ENCODE assay signal across 9 mouse cellular contexts in genomic region chr7:26779799-26780416, GRCm38 (mm10). TPM values are rescaled to one million over a fixed set of nuclear protein-coding genes. Genes with fewer than 3 reads are reported as not detected.
DNase-seq lines count a peak whose midpoint lies in the region; ATAC-seq and TF ChIP-seq lines count a peak whose summit lies in the region.
"Had no signal": no experiment of that assay in that cellular context is flagged by ENCODE, and none has a peak within 500 bp of the region (broad histone marks: within the 10 kb centered on the region; RNA-seq: fewer than 3 reads in every experiment).

No protein-coding gene starts in this region.

- H3K27ac ChIP-seq in heart, embryonic 16.5 days (ENCODE audit: low read length) = no peak overlapping the region
- no peak overlapping the region for H3K27ac ChIP-seq in MEL (ENCODE audit: control insufficient read depth, low read depth, low read length)
- H3K27ac ChIP-seq in forebrain, postnatal 0 days (ENCODE audit: low read depth, low read length) = no peak overlapping the region
- H3K27ac ChIP-seq in midbrain, embryonic 15.5 days = 0 out of 2 replicates have a peak overlapping the region, but pooled peaks have one; percentile 25
- H3K27ac ChIP-seq in kidney, adult 2 months (ENCODE audit: insufficient read depth, low read depth, low read length) = no peak overlapping the region

- no peaks in the 10 kb centered on the region for H3K36me3 ChIP-seq in heart, embryonic 16.5 days (ENCODE audit: control insufficient read depth, insufficient read depth)
- no peaks in the 10 kb centered on the region for H3K36me3 ChIP-seq in MEL (ENCODE audit: control insufficient read depth in 1 of 2, insufficient read depth in 2 of 2, low read length in 2 of 2)
- H3K36me3 ChIP-seq in forebrain, postnatal 0 days (ENCODE audit: insufficient read depth) = no peaks in the 10 kb centered on the region
- H3K36me3 ChIP-seq in midbrain, embryonic 15.5 days (replicated peaks) = no peaks in the 10 kb centered on the region
- no peaks in the 10 kb centered on the region for H3K36me3 ChIP-seq in kidney, adult 2 months (ENCODE audit: control insufficient read depth, insufficient read depth, low read length)

- 84% methylated on average over 5 of the region's 5 CpGs for WGBS in heart, embryonic 16.5 days
- WGBS in forebrain, postnatal 0 days = 78% methylated on average over 5 of the region's 5 CpGs
- WGBS in midbrain, embryonic 15.5 days = 77% methylated on average over 5 of the region's 5 CpGs
- WGBS in kidney, adult 2 months = 80% methylated on average over 5 of the region's 5 CpGs

- no peaks in the 10 kb centered on the region for H3K4me1 ChIP-seq in heart, embryonic 16.5 days (ENCODE audit: control insufficient read depth, insufficient read depth, low read length)
- no peaks in the 10 kb centered on the region for H3K4me1 ChIP-seq in MEL (ENCODE audit: control insufficient read depth in 1 of 2, insufficient read depth in 2 of 2, low read length in 2 of 2)
- no peaks in the 10 kb centered on the region for H3K4me1 ChIP-seq in forebrain, postnatal 0 days (ENCODE audit: insufficient read depth)
- H3K4me1 ChIP-seq in midbrain, embryonic 15.5 days = peaks cover 9% of the 10 kb centered on the region; the same call in 1 of the 2 replicates
- peaks cover 11% of the 10 kb centered on the region; the same call in 1 of the 2 replicates for H3K4me1 ChIP-seq in kidney, adult 2 months (ENCODE audit: control insufficient read depth, insufficient read depth, low read length)

- no peak for DNase-seq in heart, postnatal 14 days
- DNase-seq in MEL (ENCODE audit: low read depth, low spot score) = peak; percentile 47
- peak; percentile 17 for DNase-seq in forebrain, postnatal 0 days
- DNase-seq in kidney, adult 2 months = no peak
- no peak for DNase-seq in left cerebral cortex, adult 8-10 months (ENCODE audit: low spot score in 2 of 2)
- no peak for DNase-seq in natural killer cell, adult 2 months (ENCODE audit: low spot score in 2 of 2)

- H3K27me3 ChIP-seq in heart, embryonic 16.5 days (ENCODE audit: control insufficient read depth, insufficient read depth, low read length) = no peaks in the 10 kb centered on the region
- no peaks in the 10 kb centered on the region for H3K27me3 ChIP-seq in MEL (ENCODE audit: control insufficient read depth in 1 of 2, insufficient read depth in 2 of 2, low read length in 2 of 2)
- H3K27me3 ChIP-seq in forebrain, postnatal 0 days (ENCODE audit: insufficient read depth, low read length) = no peaks in the 10 kb centered on the region
- H3K27me3 ChIP-seq in midbrain, embryonic 15.5 days (replicated peaks) = no peaks in the 10 kb centered on the region
- H3K27me3 ChIP-seq in kidney, adult 2 months (replicated peaks; ENCODE audit: control insufficient read depth, insufficient read depth, low read length) = no peaks in the 10 kb centered on the region

- intact Hi-C loops in heart, postnatal 14 days (cut with DNase I) = loop anchor here (5.0 to 10.0 kb wide), 2 partner anchors 345 to 497 kb away; no protein-coding TSS in a partner anchor

- H3K4me2 ChIP-seq in heart, embryonic 16.5 days (ENCODE audit: low read depth, low read length) = no peak overlapping the region
- peak overlapping the region; percentile 26; the same call in 1 of the 2 replicates for H3K4me2 ChIP-seq in forebrain, postnatal 0 days (ENCODE audit: low read depth)
- H3K4me2 ChIP-seq in midbrain, embryonic 15.5 days = peak overlapping the region; percentile 36

- TF ChIP-seq CTCF in MEL (IDR thresholded peaks at IDR 0.05 in 2 of 3, conservative IDR thresholded peaks at IDR 0.05 in 1 of 3; ENCODE audit: control insufficient read depth in 1 of 3, insufficient read depth in 1 of 3, low read depth in 2 of 3, low read length in 3 of 3, poor library complexity in 1 of 3, severe bottlenecking in 1 of 3) = no peak
- no peak for TF ChIP-seq CTCF in forebrain, postnatal 0 days (IDR thresholded peaks at IDR 0.05; ENCODE audit: low read depth)
- no peak for TF ChIP-seq CTCF in kidney, adult 2 months (conservative IDR thresholded peaks at IDR 0.05; ENCODE audit: insufficient read depth, insufficient read length, low read depth, low read length)

- no peak for TF ChIP-seq EP300 in MEL (IDR thresholded peaks at IDR 0.05; ENCODE audit: low read depth in 1 of 2, low read length in 2 of 2)

- no peaks in the 10 kb centered on the region for H3K9me3 ChIP-seq in heart, embryonic 16.5 days (replicated peaks; ENCODE audit: control insufficient read depth, low read length)
- H3K9me3 ChIP-seq in MEL (replicated peaks; ENCODE audit: insufficient read depth, low read length) = no peaks in the 10 kb centered on the region
- H3K9me3 ChIP-seq in forebrain, postnatal 0 days (ENCODE audit: low read length) = no peaks in the 10 kb centered on the region
- H3K9me3 ChIP-seq in midbrain, embryonic 15.5 days = no peaks in the 10 kb centered on the region

- H3K4me3 ChIP-seq in heart, embryonic 16.5 days (ENCODE audit: low read length) = no peak overlapping the region
- no peak overlapping the region for H3K4me3 ChIP-seq in MEL (ENCODE audit: control insufficient read depth in 1 of 2, insufficient read depth in 1 of 2, low read depth in 2 of 2, low read length in 2 of 2)
- H3K4me3 ChIP-seq in forebrain, postnatal 0 days (ENCODE audit: low read depth, low read length) = no peak overlapping the region
- H3K4me3 ChIP-seq in midbrain, embryonic 15.5 days = 0 out of 2 replicates have a peak overlapping the region, but pooled peaks have one; percentile 5
- H3K4me3 ChIP-seq in kidney, adult 2 months (ENCODE audit: insufficient read depth, low read depth, low read length) = no peak overlapping the region

- ATAC-seq in heart, embryonic 16.5 days (replicated peaks; ENCODE audit: extremely low read depth, insufficient read depth, low FRiP score) = peak; percentile 70; the same call in 1 of the 2 replicates
- ATAC-seq in forebrain, postnatal 0 days = peak; percentile 70
- peak; percentile 85 for ATAC-seq in midbrain, embryonic 15.5 days (replicated peaks)

- TF ChIP-seq POLR2A in MEL (IDR thresholded peaks at IDR 0.05; ENCODE audit: control insufficient read depth in 1 of 2, insufficient read depth in 1 of 2, low read depth in 1 of 2, low read length in 2 of 2, poor library complexity in 1 of 2) = no peak
- no peak for TF ChIP-seq POLR2A in kidney, adult 2 months (IDR thresholded peaks at IDR 0.05; ENCODE audit: low read depth, low read length)

- no peak overlapping the region for H3K9ac ChIP-seq in heart, embryonic 16.5 days (ENCODE audit: low read length)
- no peak overlapping the region for H3K9ac ChIP-seq in MEL (ENCODE audit: control insufficient read depth, low read depth, low read length, poor library complexity, severe bottlenecking)
- no peak overlapping the region for H3K9ac ChIP-seq in forebrain, postnatal 0 days
- no peak overlapping the region for H3K9ac ChIP-seq in midbrain, embryonic 15.5 days

- no peaks in the 10 kb centered on the region for H3K79me2 ChIP-seq in MEL (ENCODE audit: control insufficient read depth, insufficient read depth, low read length, poor library complexity)

- TF ChIP-seq RAD21 in MEL (IDR thresholded peaks at IDR 0.05; ENCODE audit: low read depth, low read length) = no peak

TF ChIP-seq in MEL, 35 proteins besides CTCF, POLR2A, EP300 and RAD21:
- no peak for TF ChIP-seq TCF12 (IDR thresholded peaks at IDR 0.05; ENCODE audit: low read depth, low read length)
- no peak for TF ChIP-seq KAT2A (conservative IDR thresholded peaks at IDR 0.05; ENCODE audit: low read depth, low read length)
- no peak for TF ChIP-seq ZKSCAN1 (IDR thresholded peaks at IDR 0.05; ENCODE audit: low read depth, low read length)
- TF ChIP-seq ZC3H11A (IDR thresholded peaks at IDR 0.05; ENCODE audit: low read depth, low read length) = no peak
- TF ChIP-seq RCOR1 (IDR thresholded peaks at IDR 0.05; ENCODE audit: low read depth, low read length) = no peak
- TF ChIP-seq USF2 (IDR thresholded peaks at IDR 0.05; ENCODE audit: borderline replicate concordance in 1 of 2, insufficient read depth in 1 of 2, low read depth in 1 of 2, low read length in 2 of 2) = no peak
- TF ChIP-seq MAX (IDR thresholded peaks at IDR 0.05; ENCODE audit: low read length) = no peak
- TF ChIP-seq ETS1 (IDR thresholded peaks at IDR 0.05; ENCODE audit: low read depth, low read length) = no peak
TF ChIP-seq in MEL: peak in this region for 0.

RNA-seq across cellular contexts. Expression of gene Cyp2b19, which starts 23.0 kb away (rescaled TPM):
- polyA plus RNA-seq in heart, embryonic 16.5 days (2015; fragmentation: Nextera tagmentation; extraction: Ambion mirVana) = not detected in 2 replicates
- total RNA-seq in heart, postnatal 14 days (2021) = not detected
- not detected in 2 replicates for total RNA-seq in MEL (2012; rRNA removed)
- not detected for polyA plus RNA-seq in MEL (2012; ENCODE audit: insufficient read depth in 1 of 2, insufficient read length in 2 of 2, low read depth in 1 of 2, low replicate concordance in 2 of 2, missing spikeins in 1 of 2)
- not detected in 2 replicates for total RNA-seq in forebrain, postnatal 0 days (2014; rRNA removed)
- 0.23 and 0.34 TPM in 2 replicates for polyA plus RNA-seq in forebrain, postnatal 0 days (2015; fragmentation: Nextera tagmentation; extraction: Ambion mirVana)
- polyA plus RNA-seq in midbrain, embryonic 15.5 days (2015; fragmentation: Nextera tagmentation; extraction: Ambion mirVana) = 0.79 and 1.1 TPM in 2 replicates
- not detected in 2 replicates for polyA plus RNA-seq in kidney, adult 2 months (2012; rRNA removed)
- total RNA-seq in left cerebral cortex, adult 8-10 months (2022) = not detected
- total RNA-seq: liver, adult 2 months had no signal
- polyA plus RNA-seq: liver, adult 2 months had no signal

RNA-seq across cellular contexts. Expression of gene Cyp2g1, which starts 28.8 kb away (rescaled TPM):
- polyA plus RNA-seq in heart, embryonic 16.5 days (2015; fragmentation: Nextera tagmentation; extraction: Ambion mirVana) = 0.18 TPM in 1 of 2 replicates, not detected in the other
- total RNA-seq in heart, postnatal 14 days (2021) = not detected
- total RNA-seq in MEL (2012; rRNA removed) = not detected in 2 replicates
- polyA plus RNA-seq in MEL (2012; ENCODE audit: insufficient read depth in 1 of 2, insufficient read length in 2 of 2, low read depth in 1 of 2, low replicate concordance in 2 of 2, missing spikeins in 1 of 2) = not detected
- 0.15 TPM in 1 of 2 replicates, not detected in the other for total RNA-seq in forebrain, postnatal 0 days (2014; rRNA removed)
- 0.24 TPM in 1 of 2 replicates, not detected in the other for polyA plus RNA-seq in forebrain, postnatal 0 days (2015; fragmentation: Nextera tagmentation; extraction: Ambion mirVana)
- not detected in 2 replicates for polyA plus RNA-seq in midbrain, embryonic 15.5 days (2015; fragmentation: Nextera tagmentation; extraction: Ambion mirVana)
- polyA plus RNA-seq in kidney, adult 2 months (2012; rRNA removed) = not detected in 2 replicates
- not detected for total RNA-seq in left cerebral cortex, adult 8-10 months (2022)

RNA-seq across cellular contexts. Expression of gene Cyp2a5, which starts 55.2 kb away (rescaled TPM):
- polyA plus RNA-seq in heart, embryonic 16.5 days (2015; fragmentation: Nextera tagmentation; extraction: Ambion mirVana) = 0.13 TPM in 1 of 2 replicates, not detected in the other
- total RNA-seq in heart, postnatal 14 days (2021) = 1 to 10 TPM in 1 of 2 experiments, under 1 TPM in 1; 0.29 to 5.8 TPM
- total RNA-seq in MEL (2012; rRNA removed) = not detected in 2 replicates
- polyA plus RNA-seq in MEL (2012; ENCODE audit: insufficient read depth in 1 of 2, insufficient read length in 2 of 2, low read depth in 1 of 2, low replicate concordance in 2 of 2, missing spikeins in 1 of 2) = not detected
- 1.4 and 4.1 TPM in 2 replicates for total RNA-seq in forebrain, postnatal 0 days (2014; rRNA removed)
- 0.34 and 0.89 TPM in 2 replicates for polyA plus RNA-seq in forebrain, postnatal 0 days (2015; fragmentation: Nextera tagmentation; extraction: Ambion mirVana)
- 0.60 and 1.3 TPM in 2 replicates for polyA plus RNA-seq in midbrain, embryonic 15.5 days (2015; fragmentation: Nextera tagmentation; extraction: Ambion mirVana)
- polyA plus RNA-seq in kidney, adult 2 months (2012; rRNA removed) = 67.1 and 70.8 TPM in 2 replicates
- 1 to 10 TPM in 1 of 4 experiments, under 1 TPM in 3; 0.17 to 2.3 (median 0.51) TPM for total RNA-seq in left cerebral cortex, adult 8-10 months (2022)

Comparison
In these comparisons a context has a peak if more than half of its experiments do, and no peak if none do; other contexts are left out.
1. DNase-seq: peak in MEL (single experiment) and forebrain, postnatal 0 days (single experiment); none in heart, postnatal 14 days (0 of 2), kidney, adult 2 months (single experiment), left cerebral cortex, adult 8-10 months (0 of 2) and natural killer cell, adult 2 months (0 of 2).
2. RNA of gene Cyp2a5, which starts 55.2 kb away (polyA plus RNA-seq): 67.1 to 70.8 TPM in kidney, adult 2 months; 0.60 to 1.3 TPM in midbrain, embryonic 15.5 days, 0.34 to 0.89 TPM in forebrain, postnatal 0 days, 0.13 TPM in heart, embryonic 16.5 days and not detected in MEL; every median in the first group is over 10 times any median in the second.
3. Peak in every context shown above with its lines, with median percentiles within 50 percentile points of each other: ATAC-seq.